ENCODE assay signal across 12 mouse cellular contexts in genomic region chr1:51591886-51592285, GRCm38 (mm10).
"Had no signal": no experiment of that assay in that cellular context is flagged by ENCODE, and none has a peak within 500 bp of the region (broad histone marks: within the 10 kb centered on the region; RNA-seq: fewer than 3 reads in every experiment).

No protein-coding gene starts in this region.

- DNase-seq: gastrocnemius, adult 2 months; gastrocnemius, postnatal 10 days; gastrocnemius, postnatal 25 days; heart, adult 2 months; heart, postnatal 14 days; heart, postnatal 36 days; kidney, adult 11 months; kidney, adult 2 months; kidney, postnatal 10 days; kidney, postnatal 25 days; kidney, postnatal 4 days; left cerebral cortex, postnatal 4 days had no signal
